Mouse (Mus musculus) CD8-positive naive resting alpha-beta T cell, adult 2 months (primary cell): ENCODE measurements around the gene Fbxw21.

ENCODE experiments used
- DNase-seq, 2 experiments: peaks; one replicate each; pipeline ENCODE4 v3.0.0; 2022; ENCODE audit warnings: low read depth in 2 of 2, low spot score in 2 of 2

Fbxw21 gene

DNA sequence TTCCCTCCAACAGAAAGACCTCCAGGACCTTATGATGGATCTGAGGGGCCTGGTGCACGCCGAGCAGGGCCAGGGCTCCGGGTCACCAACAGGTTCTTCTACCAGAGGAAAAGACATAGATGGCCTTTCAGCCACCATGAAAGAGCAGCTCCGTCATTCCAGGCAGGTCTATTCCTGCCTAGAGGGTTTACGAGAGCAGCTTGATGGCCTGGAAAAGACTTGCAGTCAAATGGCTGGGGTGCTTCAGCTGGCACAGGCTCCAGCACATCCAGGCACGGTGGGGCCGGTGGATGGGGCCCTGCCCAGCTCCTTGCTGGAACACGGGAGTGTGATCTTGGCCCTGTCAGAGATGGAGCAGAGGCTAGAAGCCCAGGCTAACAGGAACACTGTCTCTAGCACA lies 70.0 kb downstream of the Fbxw21 start:
- no peak for DNase-seq

DNA sequence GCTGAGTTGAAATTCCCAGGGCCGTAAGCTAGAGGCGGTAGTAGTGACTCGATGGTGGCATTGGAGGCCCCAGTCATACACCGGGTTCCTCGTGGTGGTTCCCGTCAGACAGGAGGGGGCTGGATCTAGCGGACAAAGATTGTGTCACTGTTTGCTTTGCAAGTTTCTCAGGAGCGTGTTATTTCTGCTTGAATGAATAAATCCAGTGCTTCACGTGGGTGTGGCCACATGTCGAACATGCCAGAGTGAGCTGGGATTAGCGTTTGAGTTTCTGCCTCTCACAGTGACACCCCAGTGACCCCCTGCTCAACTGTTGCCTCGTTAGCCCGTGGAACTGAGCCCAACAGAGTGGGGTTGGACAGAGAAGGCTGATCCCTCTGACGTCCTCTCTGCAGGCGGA lies 71.4 kb downstream of the Fbxw21 start:
- DNase-seq = no peak
